Comparison of ENCODE assay signal across 33 mouse cellular contexts in the genomic region with DNA sequence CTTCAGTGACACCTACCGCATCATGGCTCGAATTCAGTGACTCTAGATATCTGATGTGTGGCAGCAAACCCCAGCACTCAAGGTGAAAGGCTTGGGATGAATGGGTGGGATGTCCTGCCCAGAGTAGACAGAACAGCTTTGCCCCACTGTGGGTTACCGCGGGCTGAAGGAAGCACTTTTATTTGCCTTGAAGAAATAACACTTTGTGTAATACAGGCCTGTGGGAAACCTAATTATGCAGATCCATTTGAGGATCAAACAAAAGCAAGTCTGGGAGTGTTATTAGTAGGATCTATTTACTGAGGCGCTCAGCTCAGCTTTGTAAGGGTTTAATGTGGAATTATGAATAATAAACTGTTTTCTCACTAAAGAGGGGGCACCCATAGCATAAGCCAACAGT.
DNase-seq lines count a peak whose midpoint lies in the region; ATAC-seq and TF ChIP-seq lines count a peak whose summit lies in the region.
"Had no signal": no experiment of that assay in that cellular context is flagged by ENCODE, and none has a peak within 500 bp of the region (broad histone marks: within the 10 kb centered on the region; RNA-seq: fewer than 3 reads in every experiment).

No protein-coding gene starts in this region.

- TF ChIP-seq CTCF in layer of hippocampus, adult 2 months (conservative IDR thresholded peaks at IDR 0.05) = no peak
- no peak for TF ChIP-seq CTCF in cerebellum, adult 2 months (IDR thresholded peaks at IDR 0.05; ENCODE audit: borderline replicate concordance, insufficient read depth, low read depth, low read length)

- peak overlapping the region; percentile 44 for H3K27ac ChIP-seq in forebrain, embryonic 13.5 days
- H3K27ac ChIP-seq in forebrain, embryonic 10.5 days = no peak overlapping the region
- H3K27ac ChIP-seq in layer of hippocampus, adult 2 months = peak overlapping the region; percentile 54
- no peak overlapping the region for H3K27ac ChIP-seq in forebrain, embryonic 14.5 days (ENCODE audit: low read depth, low read length)
- peak overlapping the region; percentile 63 for H3K27ac ChIP-seq in midbrain, embryonic 16.5 days (ENCODE audit: low read length)
- H3K27ac ChIP-seq in cerebellum, adult 2 months (ENCODE audit: insufficient read depth, low read length) = no peak overlapping the region
- H3K27ac ChIP-seq: embryonic facial prominence, embryonic 12.5 days; heart, embryonic 10.5 days; heart, embryonic 15.5 days; hindbrain, postnatal 0 days; intestine, embryonic 15.5 days; liver, embryonic 14.5 days; midbrain, embryonic 12.5 days; neural tube, embryonic 12.5 days; stomach, postnatal 0 days had no signal

- H3K9me3 ChIP-seq in forebrain, embryonic 13.5 days (replicated peaks) = no peaks in the 10 kb centered on the region
- no peaks in the 10 kb centered on the region for H3K9me3 ChIP-seq in forebrain, embryonic 10.5 days
- no peaks in the 10 kb centered on the region for H3K9me3 ChIP-seq in forebrain, embryonic 14.5 days (replicated peaks; ENCODE audit: control insufficient read depth, low read length)
- no peaks in the 10 kb centered on the region for H3K9me3 ChIP-seq in midbrain, embryonic 16.5 days (replicated peaks; ENCODE audit: control insufficient read depth, low read length, poor library complexity, severe bottlenecking)
- H3K9me3 ChIP-seq: embryonic facial prominence, embryonic 12.5 days; G1E; heart, embryonic 10.5 days; heart, embryonic 15.5 days; intestine, embryonic 15.5 days; midbrain, embryonic 12.5 days; neural tube, embryonic 12.5 days had no signal

- WGBS in forebrain, embryonic 13.5 days = 25% methylated on average over 5 of the region's 5 CpGs
- 78% methylated on average over 5 of the region's 5 CpGs for WGBS in forebrain, embryonic 10.5 days
- WGBS in forebrain, embryonic 14.5 days = 28% methylated on average over 5 of the region's 5 CpGs
- WGBS in midbrain, embryonic 16.5 days = 34% methylated on average over 5 of the region's 5 CpGs
- WGBS in cerebellum, adult 2 months = 82% methylated on average over 5 of the region's 5 CpGs

- peaks cover 59% of the 10 kb centered on the region for H3K36me3 ChIP-seq in forebrain, embryonic 13.5 days (ENCODE audit: poor library complexity, severe bottlenecking)
- H3K36me3 ChIP-seq in forebrain, embryonic 10.5 days (replicated peaks) = peaks cover 19% of the 10 kb centered on the region
- peaks cover 37% of the 10 kb centered on the region for H3K36me3 ChIP-seq in forebrain, embryonic 14.5 days (ENCODE audit: control insufficient read depth, insufficient read depth, low read length)
- peaks cover 15% of the 10 kb centered on the region for H3K36me3 ChIP-seq in midbrain, embryonic 16.5 days (ENCODE audit: control insufficient read depth, insufficient read depth, low read length)
- H3K36me3 ChIP-seq: G1E; intestine, embryonic 15.5 days had no signal

- no peak overlapping the region for H3K9ac ChIP-seq in forebrain, embryonic 13.5 days
- H3K9ac ChIP-seq in forebrain, embryonic 14.5 days (ENCODE audit: low read length) = no peak overlapping the region
- H3K9ac ChIP-seq in midbrain, embryonic 16.5 days (ENCODE audit: low read depth, low read length) = no peak overlapping the region
- H3K9ac ChIP-seq: embryonic facial prominence, embryonic 12.5 days; heart, embryonic 15.5 days; intestine, embryonic 15.5 days; liver, embryonic 14.5 days; lung, embryonic 14.5 days; midbrain, embryonic 12.5 days; neural tube, embryonic 12.5 days had no signal

- no peaks in the 10 kb centered on the region for H3K27me3 ChIP-seq in forebrain, embryonic 13.5 days
- H3K27me3 ChIP-seq in forebrain, embryonic 10.5 days (ENCODE audit: poor library complexity, severe bottlenecking) = no peaks in the 10 kb centered on the region
- no peaks in the 10 kb centered on the region for H3K27me3 ChIP-seq in forebrain, embryonic 14.5 days (replicated peaks; ENCODE audit: control insufficient read depth, insufficient read depth, low read length)
- H3K27me3 ChIP-seq in midbrain, embryonic 16.5 days (ENCODE audit: control insufficient read depth, insufficient read depth, low read depth, low read length) = no peaks in the 10 kb centered on the region
- H3K27me3 ChIP-seq in cerebellum, adult 2 months (ENCODE audit: control insufficient read depth, insufficient read depth, low read length) = no peaks in the 10 kb centered on the region
- H3K27me3 ChIP-seq: embryonic facial prominence, embryonic 12.5 days; heart, embryonic 15.5 days; intestine, embryonic 15.5 days; midbrain, embryonic 12.5 days; neural tube, embryonic 12.5 days; Patski had no signal

- ATAC-seq in forebrain, embryonic 13.5 days = peak; percentile 33; the same call in 1 of the 2 replicates
- peak; percentile 37; the same call in 1 of the 2 replicates for ATAC-seq in forebrain, embryonic 14.5 days
- no peak for ATAC-seq in midbrain, embryonic 16.5 days
- ATAC-seq: hindbrain, postnatal 0 days; intestine, embryonic 15.5 days; Patski had no signal

- H3K4me2 ChIP-seq in forebrain, embryonic 13.5 days = no peak overlapping the region
- H3K4me2 ChIP-seq in forebrain, embryonic 14.5 days (ENCODE audit: low read length) = no peak overlapping the region
- H3K4me2 ChIP-seq in midbrain, embryonic 16.5 days (ENCODE audit: low read length) = no peak overlapping the region
- H3K4me2 ChIP-seq: embryonic facial prominence, embryonic 12.5 days; heart, embryonic 15.5 days; intestine, embryonic 15.5 days; lung, embryonic 14.5 days; midbrain, embryonic 12.5 days; neural tube, embryonic 12.5 days had no signal

- no peak for DNase-seq in forebrain, embryonic 10.5 days (ENCODE audit: extremely low spot score, low spot score)
- DNase-seq in layer of hippocampus, adult 2 months (ENCODE audit: low spot score in 2 of 2) = no peak
- no peak for DNase-seq in layer of hippocampus, postnatal 14 days (ENCODE audit: low spot score in 2 of 2)
- peak; percentile 55 for DNase-seq in forebrain, embryonic 14.5 days (ENCODE audit: low spot score)
- no peak for DNase-seq in cerebellum, adult 2 months
- DNase-seq: adrenal gland, postnatal 10 days; cerebellum, adult 11 months; cerebellum, adult 9-11 months; embryo, embryonic 11 days; kidney, adult 2 months; kidney, postnatal 36 days; layer of hippocampus, postnatal 36 days; liver; lung, embryonic 14.5 days; lung, postnatal 14 days; right cerebral cortex, adult 18-20 months; spleen, adult 18-20 months; thymus, adult 18-20 months; thymus, postnatal 25 days had no signal

- H3K4me1 ChIP-seq in forebrain, embryonic 13.5 days = peaks cover 10% of the 10 kb centered on the region
- H3K4me1 ChIP-seq in forebrain, embryonic 10.5 days = peaks cover 8% of the 10 kb centered on the region; the same call in 1 of the 2 replicates
- H3K4me1 ChIP-seq in forebrain, embryonic 14.5 days (ENCODE audit: control insufficient read depth, insufficient read depth, low read length) = peaks cover 6% of the 10 kb centered on the region; the same call in 1 of the 2 replicates
- H3K4me1 ChIP-seq in midbrain, embryonic 16.5 days (ENCODE audit: control insufficient read depth, insufficient read depth, low read length) = peaks cover 8% of the 10 kb centered on the region; the same call in 1 of the 2 replicates
- no peaks in the 10 kb centered on the region for H3K4me1 ChIP-seq in cerebellum, adult 2 months (ENCODE audit: control insufficient read depth, insufficient read depth, low read length)
- H3K4me1 ChIP-seq: embryonic facial prominence, embryonic 12.5 days; heart, embryonic 15.5 days; intestine, embryonic 15.5 days; neural tube, embryonic 12.5 days had no signal

- no peak for TF ChIP-seq POLR2A in cerebellum, adult 2 months (IDR thresholded peaks at IDR 0.05; ENCODE audit: borderline replicate concordance, insufficient read depth, low read length)

- H3K4me3 ChIP-seq in forebrain, embryonic 13.5 days = no peak overlapping the region
- no peak overlapping the region for H3K4me3 ChIP-seq in forebrain, embryonic 10.5 days
- H3K4me3 ChIP-seq in layer of hippocampus, adult 2 months = no peak overlapping the region
- no peak overlapping the region for H3K4me3 ChIP-seq in forebrain, embryonic 14.5 days (ENCODE audit: low read depth, low read length)
- no peak overlapping the region for H3K4me3 ChIP-seq in midbrain, embryonic 16.5 days (ENCODE audit: low read depth, low read length)
- no peak overlapping the region for H3K4me3 ChIP-seq in cerebellum, adult 2 months (replicated peaks; ENCODE audit: insufficient read depth, low read depth, low read length)
- H3K4me3 ChIP-seq: embryonic facial prominence, embryonic 12.5 days; heart, embryonic 10.5 days; heart, embryonic 15.5 days; intestine, embryonic 15.5 days; midbrain, embryonic 12.5 days; myocyte; neural tube, embryonic 12.5 days had no signal

Comparison
In these comparisons a context has a peak if more than half of its experiments do, and no peak if none do; other contexts are left out.
1. H3K27ac ChIP-seq: peak in forebrain, embryonic 13.5 days (single experiment), layer of hippocampus, adult 2 months (single experiment) and midbrain, embryonic 16.5 days (single experiment); none in forebrain, embryonic 10.5 days (single experiment), forebrain, embryonic 14.5 days (single experiment) and cerebellum, adult 2 months (single experiment).